Mouse (Mus musculus) spleen, adult 2 months (tissue): ENCODE measurements around the gene Gpr108. TPM values are rescaled to one million over a fixed set of nuclear protein-coding genes. Genes with fewer than 3 reads are reported as not detected.

Experiments
- DNase-seq, 2 experiments: peaks; one replicate each; pipeline versions ENCODE4 v3.0.0 to v3.0.0-alpha.2; 2012 to 2021; ENCODE audit warnings: low spot score in 2 of 2, low read depth in 1 of 2
- H3K27ac ChIP-seq: fragments of 200-500 bp; 2 replicates; pipeline ENCODE4 v1.5.1; 2012; ENCODE audit warnings: low read length, inconsistent platforms; ENCODE audit not compliant: insufficient read depth
- H3K27me3 ChIP-seq: fragments of 200-500 bp; 2 replicates; pipeline ENCODE4 v1.6.1; 2012; ENCODE audit warnings: mild to moderate bottlenecking, moderate library complexity, low read length, inconsistent platforms; ENCODE audit not compliant: control insufficient read depth, insufficient read depth
- H3K36me3 ChIP-seq: fragments of 200-500 bp; 2 replicates; pipeline ENCODE4 v1.6.1; 2012; ENCODE audit warnings: mild to moderate bottlenecking, low read length, inconsistent platforms; ENCODE audit not compliant: control insufficient read depth, insufficient read depth
- H3K4me1 ChIP-seq: fragments of 200-500 bp; 2 replicates; pipeline ENCODE4 v1.6.1; 2011; ENCODE audit warnings: inconsistent platforms; ENCODE audit not compliant: control insufficient read depth, insufficient read depth, insufficient read length
- H3K4me3 ChIP-seq: fragments of 200-500 bp; 2 replicates; pipeline ENCODE4 v1.5.1; 2011; ENCODE audit warnings: mild to moderate bottlenecking, inconsistent platforms; ENCODE audit not compliant: insufficient read depth, insufficient read length; ENCODE audit errors: extremely low read depth
- CTCF ChIP-seq: fragments of 200-500 bp; IDR thresholded peaks from 2 replicates; pipeline ENCODE4 v1.5.1; 2011; ENCODE audit warnings: mild to moderate bottlenecking, inconsistent platforms; ENCODE audit not compliant: insufficient read depth, insufficient read length, insufficient replicate concordance; ENCODE audit errors: extremely low read depth
- POLR2A ChIP-seq: fragments of 200-500 bp; IDR thresholded peaks from 2 replicates; pipeline ENCODE4 v1.6.1; 2011; ENCODE audit warnings: low read depth, low read length, inconsistent platforms
- WGBS: fragments of 180-500 bp; shearing (Covaris S2); methylation state at CpG from one replicate; pipeline ENCODE4 v1.1.7; 2018; 5-methylcytosine and 5-hydroxymethylcytosine counted together
- polyA plus RNA-seq: library from polyadenylated mRNA; depleted of rRNA; stranded (reverse); fragments of >200 nt; gene quantifications from 2 replicates; pipeline ENCODE4 v1.2.3, GENCODE M21; 2012

Gpr108 gene
- polyA plus RNA-seq, 1 experiment, result 38.5 TPM

DNA sequence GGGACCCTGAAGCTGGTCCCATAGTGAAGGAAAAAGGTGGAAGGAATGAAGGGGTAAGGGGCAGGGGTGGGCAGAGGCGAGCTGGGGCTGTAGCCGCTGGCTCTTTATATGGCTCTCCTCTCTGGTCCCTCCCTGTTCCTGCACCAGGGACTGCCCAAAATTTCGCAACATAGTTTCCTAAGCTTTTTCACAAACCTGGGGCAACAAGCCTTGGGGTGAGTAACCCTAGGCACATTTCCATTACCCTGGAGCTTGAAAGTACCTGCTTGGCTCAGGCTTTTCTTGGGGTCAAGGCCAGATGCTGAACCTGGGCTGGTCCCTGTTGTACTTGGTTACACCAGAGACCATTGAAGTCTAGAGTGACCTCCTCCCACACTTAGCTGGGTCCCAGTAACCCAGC lies 20.2 kb downstream of the Gpr108 start, which contains the start of gene C3:
Gene C3, minus strand, starts transcription at position 123 of the 400 bp plus-strand sequence.
- TF ChIP-seq CTCF, result no peak
- TF ChIP-seq POLR2A, result no peak
- no peaks in the 10 kb centered on the region; the same call in 1 of the 2 replicates for H3K4me1 ChIP-seq
- H3K4me3 ChIP-seq, result no peak within 1 kb of the TSS

DNA sequence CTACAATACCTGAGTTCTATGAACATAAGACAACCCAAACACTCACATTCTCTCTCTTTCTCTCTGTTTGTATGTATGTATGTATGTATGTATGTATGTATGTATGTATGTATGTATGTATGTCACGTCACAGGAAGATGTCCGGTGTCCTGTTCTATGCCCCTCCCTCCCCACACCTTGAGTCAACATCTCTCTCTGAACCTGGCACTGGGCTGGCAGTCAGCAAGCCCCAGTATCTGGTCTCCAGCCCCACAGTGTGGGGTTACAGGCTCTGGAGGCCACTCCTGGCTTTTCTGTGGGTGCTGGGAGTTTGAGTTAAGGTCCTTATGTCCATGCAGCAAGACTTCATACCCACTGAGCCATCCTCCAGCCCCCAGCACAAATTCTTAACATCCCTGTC lies 20.8 kb downstream of the Gpr108 start:
- no peaks in the 10 kb centered on the region for H3K27me3 ChIP-seq
- no peak overlapping the region for H3K27ac ChIP-seq
- WGBS, result 89% methylated on average over 2 of the region's 2 CpGs
- no peak for TF ChIP-seq CTCF
- TF ChIP-seq POLR2A, result no peak
- no peaks in the 10 kb centered on the region for H3K36me3 ChIP-seq
- H3K4me1 ChIP-seq, result no peaks in the 10 kb centered on the region; the same call in 1 of the 2 replicates
- DNase-seq, result no peak
- H3K4me3 ChIP-seq, result no peak overlapping the region

More for the DNA sequence above, 20.2 kb downstream of the Gpr108 start, which contains the start of gene C3:
- no peak for DNase-seq
- H3K36me3 ChIP-seq, result no peaks in the 10 kb centered on the region
- WGBS, result 76% methylated on average over 3 of the region's 3 CpGs
- no peaks in the 10 kb centered on the region for H3K27me3 ChIP-seq
- H3K27ac ChIP-seq, result no peak within 1 kb of the TSS; the same call in 1 of the 2 replicates

DNA sequence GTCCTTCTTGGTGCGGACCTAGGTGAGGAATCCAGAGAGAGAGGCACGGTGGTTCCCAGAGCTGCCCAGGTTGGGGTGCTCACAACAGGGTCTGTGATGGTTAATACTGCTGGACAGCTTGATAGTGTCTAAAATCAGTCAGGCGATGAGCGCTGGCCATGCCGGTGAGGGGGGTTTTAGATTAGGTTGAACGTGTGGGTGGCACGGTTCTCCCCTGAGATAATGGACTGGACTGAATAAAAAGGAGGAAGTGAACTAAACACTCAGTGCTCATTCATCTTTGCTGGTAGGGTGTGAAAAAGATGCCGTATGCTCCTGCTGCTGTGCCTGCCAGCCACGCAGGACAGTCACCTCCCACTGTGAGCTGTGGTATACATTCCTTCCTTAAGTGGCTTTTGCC lies 24.9 kb downstream of the Gpr108 start:
- Histone ChIP-seq H3K4me3 (no peak overlapping the region), H3K36me3 (no peaks in the 10 kb centered on the region), H3K27me3 (no peaks in the 10 kb centered on the region), H3K27ac (no peak overlapping the region), H3K4me1 (no peaks in the 10 kb centered on the region; the same call in 1 of the 2 replicates)
- no peak for TF ChIP-seq CTCF
- no peak for TF ChIP-seq POLR2A
- no peak for DNase-seq
- WGBS, result 40% methylated on average over 9 of the region's 9 CpGs

DNA sequence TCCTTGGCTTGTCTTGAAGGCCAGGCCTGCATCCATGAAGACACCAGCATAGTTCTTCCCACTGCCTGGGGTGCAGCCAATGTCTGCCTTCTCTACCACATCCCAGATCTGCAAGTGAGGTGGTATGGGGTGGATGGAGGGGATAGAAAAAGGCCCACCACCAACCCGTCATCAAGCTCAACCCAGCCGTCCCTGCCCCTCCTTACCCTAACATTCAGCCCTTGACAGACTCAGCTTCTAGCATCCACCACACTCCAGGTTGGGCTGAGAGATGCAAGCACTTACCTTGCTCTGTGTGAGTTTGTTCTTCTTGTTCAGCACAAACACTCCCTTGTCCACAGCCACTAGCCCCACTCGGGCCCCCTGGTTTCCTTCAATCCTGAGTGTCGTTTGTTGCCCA lies 26.3 kb downstream of the Gpr108 start:
- Histone ChIP-seq H3K27me3 (no peaks in the 10 kb centered on the region), H3K4me1 (no peaks in the 10 kb centered on the region; the same call in 1 of the 2 replicates), H3K27ac (no peak overlapping the region), H3K36me3 (no peaks in the 10 kb centered on the region), H3K4me3 (no peak overlapping the region)
- TF ChIP-seq POLR2A (no peak), CTCF (no peak)
- no peak for DNase-seq
- 70% methylated on average over 4 of the region's 4 CpGs for WGBS

DNA sequence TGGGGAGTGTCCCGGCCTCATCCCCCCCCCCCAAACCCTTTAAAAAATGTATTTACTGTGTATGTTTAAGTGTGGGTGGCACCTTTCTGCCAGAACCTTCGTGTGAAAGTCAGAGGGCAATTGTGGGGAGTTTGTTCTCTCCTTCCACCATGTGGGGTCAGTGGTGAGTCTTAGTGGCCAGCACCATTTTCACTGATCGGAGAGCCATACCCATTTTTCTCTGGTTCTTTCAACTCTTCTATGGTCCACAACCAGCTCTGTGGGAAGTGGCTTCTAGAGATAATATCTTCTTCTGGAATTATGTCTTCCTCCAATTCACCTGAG lies 28.4 kb downstream of the Gpr108 start:
- TF ChIP-seq CTCF (peak; percentile 53; the same call in 1 of the 2 replicates), POLR2A (no peak)
- no peak overlapping the region for H3K4me3 ChIP-seq
- H3K27ac ChIP-seq, result no peak overlapping the region
- peak; percentile 29 to 43 for DNase-seq
- H3K4me1 ChIP-seq, result no peaks in the 10 kb centered on the region; the same call in 1 of the 2 replicates
- H3K27me3 ChIP-seq, result no peaks in the 10 kb centered on the region
- H3K36me3 ChIP-seq, result no peaks in the 10 kb centered on the region
- 21% methylated on average over 3 of the region's 3 CpGs for WGBS

DNA sequence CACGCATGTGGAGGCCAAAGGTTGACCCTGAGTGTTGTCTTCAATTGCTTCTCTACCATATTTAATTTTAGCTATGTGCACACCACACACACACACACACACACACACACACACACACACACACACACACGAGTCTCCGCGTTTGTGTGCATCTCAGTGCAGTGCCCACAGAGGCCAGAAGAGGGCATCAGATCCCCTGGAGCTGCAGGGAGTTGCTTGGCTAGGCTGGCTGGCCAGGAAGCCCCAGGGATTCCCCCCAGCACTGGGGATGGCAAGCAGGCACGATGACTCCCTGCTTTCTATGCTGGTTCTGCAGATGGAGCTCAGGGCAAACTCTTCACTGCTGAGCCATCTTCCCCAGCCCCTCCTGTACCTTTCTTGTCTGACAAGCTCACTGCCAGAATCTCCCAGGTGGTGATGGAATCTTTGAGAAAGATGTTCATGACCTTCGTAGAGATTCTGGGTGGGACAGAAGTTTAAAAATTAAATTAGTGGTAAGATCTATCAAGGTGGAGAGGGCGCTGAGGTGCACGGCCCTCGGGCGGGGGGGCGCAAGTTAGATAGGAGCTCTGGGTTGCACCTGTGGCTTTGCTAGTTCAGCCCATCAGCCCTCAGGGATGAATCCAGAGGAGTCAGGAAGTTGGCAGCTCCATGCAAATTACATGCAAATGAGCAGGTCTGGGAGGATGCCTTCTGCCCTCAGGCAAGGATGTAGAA lies 28.9 kb downstream of the Gpr108 start:
- H3K4me3 ChIP-seq, result no peak overlapping the region
- no peaks in the 10 kb centered on the region; the same call in 1 of the 2 replicates for H3K4me1 ChIP-seq
- TF ChIP-seq CTCF (peak; percentile 85), POLR2A (no peak)
- no peaks in the 10 kb centered on the region for H3K36me3 ChIP-seq
- peak; percentile 30 to 79 for DNase-seq
- H3K27ac ChIP-seq, result no peak overlapping the region
- 14% methylated on average over 11 of the region's 11 CpGs for WGBS
- no peaks in the 10 kb centered on the region for H3K27me3 ChIP-seq

DNA sequence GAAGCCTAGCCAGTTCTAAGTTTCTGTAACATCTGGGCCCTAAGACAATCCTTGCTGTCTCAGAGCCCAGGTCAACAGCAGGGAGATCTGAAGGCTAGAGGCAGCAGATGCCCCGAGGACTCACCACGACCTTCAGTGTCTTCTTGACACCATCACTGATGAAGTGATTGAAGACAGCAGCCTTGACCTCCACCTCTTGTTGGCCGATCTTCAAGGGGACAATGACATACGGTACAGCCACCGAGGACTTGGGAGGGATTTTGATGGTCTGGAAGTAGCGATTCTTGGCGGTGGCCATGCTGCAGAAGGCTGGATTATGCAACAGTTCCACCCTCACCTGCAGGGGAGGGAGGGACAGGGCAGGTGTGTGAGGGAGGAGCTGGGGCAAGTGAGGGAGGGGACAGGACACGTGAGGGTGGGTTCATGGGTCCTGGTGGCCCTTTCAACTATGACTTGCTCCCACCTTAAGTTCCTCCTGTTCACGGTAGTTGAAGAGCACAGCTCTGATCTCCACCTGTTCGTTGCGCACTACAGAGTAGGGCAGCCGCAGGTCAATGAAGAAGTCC lies 29.8 kb downstream of the Gpr108 start:
- H3K4me1 ChIP-seq, result no peaks in the 10 kb centered on the region; the same call in 1 of the 2 replicates
- TF ChIP-seq CTCF (no peak), POLR2A (no peak)
- H3K27me3 ChIP-seq, result no peaks in the 10 kb centered on the region
- no peak for DNase-seq
- no peak overlapping the region for H3K27ac ChIP-seq
- WGBS, result 85% methylated on average over 12 of the region's 12 CpGs
- H3K4me3 ChIP-seq, result no peak overlapping the region
- no peaks in the 10 kb centered on the region for H3K36me3 ChIP-seq
